Comparison of ENCODE assay signal across 8 mouse cellular contexts in the genomic region with DNA sequence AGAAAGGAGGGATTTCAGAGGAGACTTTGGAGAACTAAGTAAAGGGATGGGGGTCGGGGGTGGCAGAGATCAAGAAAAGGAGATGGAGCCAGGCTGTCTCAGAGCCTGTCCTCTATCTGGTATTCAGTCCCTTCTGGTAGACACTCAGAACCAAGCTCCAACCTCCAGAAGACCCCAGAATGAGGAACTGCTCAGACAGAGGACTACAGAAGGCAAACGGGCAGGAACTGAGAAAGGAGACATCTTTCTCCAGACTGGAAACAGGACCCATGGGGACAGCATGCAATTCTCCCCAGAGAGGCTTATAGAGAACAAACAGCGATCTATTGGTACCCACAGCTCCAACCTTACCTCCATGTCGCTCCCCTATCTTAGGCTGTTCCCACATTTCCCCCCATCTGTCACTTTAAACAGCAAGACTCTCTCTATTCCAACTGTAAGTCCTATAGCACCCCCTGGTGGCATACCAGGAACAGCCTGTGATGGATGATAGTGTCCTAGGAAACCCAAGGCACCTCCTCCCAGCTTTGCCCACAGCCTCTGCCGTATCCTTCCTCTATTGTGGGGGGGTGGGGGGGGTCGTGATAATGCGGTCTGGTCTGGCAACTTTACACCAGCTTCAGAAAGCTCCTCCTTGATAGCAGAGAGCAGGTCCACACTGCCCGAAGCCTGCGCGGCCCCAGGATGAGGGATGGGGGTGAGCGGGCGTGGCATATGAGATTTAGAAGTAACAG. TPM values are rescaled to one million over a fixed set of nuclear protein-coding genes. Genes with fewer than 3 reads are reported as not detected.
DNase-seq lines count a peak whose midpoint lies in the region; ATAC-seq and TF ChIP-seq lines count a peak whose summit lies in the region.

No protein-coding gene starts in this region.

- H3K27me3 ChIP-seq in ES-Bruce4 (ENCODE audit: control insufficient read depth, insufficient read depth, low read length, poor library complexity, severe bottlenecking): no peaks in the 10 kb centered on the region
- H3K27me3 ChIP-seq in forebrain, embryonic 10.5 days (ENCODE audit: poor library complexity, severe bottlenecking): peaks cover 39% of the 10 kb centered on the region
- peaks cover 3% of the 10 kb centered on the region; the same call in 1 of the 2 replicates for H3K27me3 ChIP-seq in heart, embryonic 14.5 days (ENCODE audit: control insufficient read depth, insufficient read depth, low read length)
- peaks cover 20% of the 10 kb centered on the region for H3K27me3 ChIP-seq in liver, embryonic 13.5 days
- H3K27me3 ChIP-seq in neural tube, embryonic 14.5 days (ENCODE audit: control insufficient read depth, insufficient read depth, low read length): no peaks in the 10 kb centered on the region

- H3K9me3 ChIP-seq in ES-Bruce4 (replicated peaks; ENCODE audit: control insufficient read depth, insufficient read depth, low read length, poor library complexity, severe bottlenecking): no peaks in the 10 kb centered on the region
- no peaks in the 10 kb centered on the region for H3K9me3 ChIP-seq in forebrain, embryonic 10.5 days
- no peaks in the 10 kb centered on the region for H3K9me3 ChIP-seq in heart, embryonic 14.5 days (ENCODE audit: control insufficient read depth, low read length)
- H3K9me3 ChIP-seq in liver, embryonic 13.5 days (replicated peaks): no peaks in the 10 kb centered on the region
- H3K9me3 ChIP-seq in neural tube, embryonic 14.5 days (ENCODE audit: control insufficient read depth, low read length): no peaks in the 10 kb centered on the region

- no peak overlapping the region for H3K9ac ChIP-seq in ES-Bruce4 (ENCODE audit: low read depth, poor library complexity, severe bottlenecking)
- H3K9ac ChIP-seq in heart, embryonic 14.5 days (ENCODE audit: low read length): no peak overlapping the region
- no peak overlapping the region for H3K9ac ChIP-seq in liver, embryonic 13.5 days
- no peak overlapping the region for H3K9ac ChIP-seq in neural tube, embryonic 14.5 days (replicated peaks; ENCODE audit: low read depth, low read length)

- WGBS in forebrain, embryonic 10.5 days: 46% methylated on average over 12 of the region's 12 CpGs
- 38% methylated on average over 12 of the region's 12 CpGs for WGBS in heart, embryonic 14.5 days
- 36% methylated on average over 12 of the region's 12 CpGs for WGBS in liver, embryonic 13.5 days (ENCODE audit: insufficient replicate concordance)
- 38% methylated on average over 12 of the region's 12 CpGs for WGBS in neural tube, embryonic 14.5 days

- no peak overlapping the region for H3K27ac ChIP-seq in ES-Bruce4 (ENCODE audit: insufficient read depth, low read length)
- no peak overlapping the region for H3K27ac ChIP-seq in forebrain, embryonic 10.5 days
- H3K27ac ChIP-seq in heart, embryonic 14.5 days (replicated peaks in 1 of 2; ENCODE audit: control insufficient read depth in 1 of 2, insufficient read depth in 1 of 2, low read depth in 2 of 2, low read length in 2 of 2): no peak overlapping the region
- peak overlapping the region; percentile 99; the same call in 1 of the 2 replicates for H3K27ac ChIP-seq in liver, embryonic 13.5 days
- H3K27ac ChIP-seq in neural tube, embryonic 14.5 days (ENCODE audit: low read depth, low read length): no peak overlapping the region

- no peak overlapping the region for H3K4me2 ChIP-seq in heart, embryonic 14.5 days (ENCODE audit: low read length)
- no peak overlapping the region for H3K4me2 ChIP-seq in liver, embryonic 13.5 days
- H3K4me2 ChIP-seq in neural tube, embryonic 14.5 days (ENCODE audit: low read depth, low read length): no peak overlapping the region

- TF ChIP-seq CTCF in ES-Bruce4 (IDR thresholded peaks at IDR 0.05; ENCODE audit: low read depth, low read length): peak; percentile 53

- ATAC-seq in heart, embryonic 14.5 days (ENCODE audit: insufficient number of reproducible peaks, insufficient read depth, low FRiP score, low read depth): peak; percentile 38; the same call in 1 of the 2 replicates
- no peak for ATAC-seq in liver, embryonic 13.5 days (ENCODE audit: low read depth)
- ATAC-seq in neural tube, embryonic 14.5 days (ENCODE audit: low read depth): peak; percentile 80

- no peak for TF ChIP-seq POLR2A in ES-Bruce4 (IDR thresholded peaks at IDR 0.05; ENCODE audit: insufficient read depth, low read length)

- DNase-seq in c-Kit-negative CD71-positive TER-119-positive erythroid progenitor cells, embryonic 14.5 days (ENCODE audit: low read depth, low spot score): peak; percentile 89
- DNase-seq in forebrain, embryonic 10.5 days (ENCODE audit: extremely low spot score, low spot score): peak; percentile 77
- peak; percentile 67 to 85 for DNase-seq in kidney, postnatal 25 days
- peak; percentile 80 for DNase-seq in liver, embryonic 13.5 days
- peak; percentile 74 for DNase-seq in testis, postnatal 14 days (ENCODE audit: low spot score)

- TF ChIP-seq EP300 in ES-Bruce4 (IDR thresholded peaks at IDR 0.05; ENCODE audit: insufficient read depth, low read depth, low read length): no peak

- no peak overlapping the region for H3K4me3 ChIP-seq in ES-Bruce4 (ENCODE audit: low read depth, low read length)
- H3K4me3 ChIP-seq in forebrain, embryonic 10.5 days: no peak overlapping the region
- H3K4me3 ChIP-seq in heart, embryonic 14.5 days (ENCODE audit: control insufficient read depth in 1 of 2, insufficient read depth in 1 of 2, low read depth in 1 of 2, low read length in 2 of 2): no peak overlapping the region
- H3K4me3 ChIP-seq in liver, embryonic 13.5 days (replicated peaks): no peak overlapping the region
- H3K4me3 ChIP-seq in neural tube, embryonic 14.5 days (ENCODE audit: low read depth, low read length): no peak overlapping the region

- no peaks in the 10 kb centered on the region for H3K36me3 ChIP-seq in ES-Bruce4 (ENCODE audit: control insufficient read depth, insufficient read depth, low read length, poor library complexity, severe bottlenecking)
- no peaks in the 10 kb centered on the region for H3K36me3 ChIP-seq in forebrain, embryonic 10.5 days (replicated peaks)
- H3K36me3 ChIP-seq in heart, embryonic 14.5 days (ENCODE audit: control insufficient read depth, insufficient read depth, low read length): no peaks in the 10 kb centered on the region
- H3K36me3 ChIP-seq in liver, embryonic 13.5 days: no peaks in the 10 kb centered on the region
- no peaks in the 10 kb centered on the region for H3K36me3 ChIP-seq in neural tube, embryonic 14.5 days (ENCODE audit: control insufficient read depth, insufficient read depth, low read length)

- no peaks in the 10 kb centered on the region for H3K4me1 ChIP-seq in ES-Bruce4 (ENCODE audit: control insufficient read depth, insufficient read depth, low read length)
- peaks cover 6% of the 10 kb centered on the region for H3K4me1 ChIP-seq in forebrain, embryonic 10.5 days
- H3K4me1 ChIP-seq in heart, embryonic 14.5 days (ENCODE audit: control insufficient read depth in 2 of 2, insufficient read depth in 2 of 2, low read length in 2 of 2): peaks cover 2 to 5% of the 10 kb centered on the region in 2 experiments; a peak in 3 of 4 replicates
- peaks cover 54% of the 10 kb centered on the region for H3K4me1 ChIP-seq in liver, embryonic 13.5 days (replicated peaks)
- 0 out of 2 replicates have a peak, but pooled peaks cover 3% of the 10 kb centered on the region for H3K4me1 ChIP-seq in neural tube, embryonic 14.5 days (ENCODE audit: control insufficient read depth, insufficient read depth, low read length)

RNA-seq across cellular contexts. Expression of a gene that starts 25.7 kb away (rescaled TPM):
- polyA plus RNA-seq in ES-Bruce4 (2011; ENCODE audit: insufficient read depth, insufficient read length, low read depth, missing spikeins): not detected in 2 replicates
- polyA plus RNA-seq in forebrain, embryonic 10.5 days (2016; fragmentation: Nextera tagmentation; extraction: Ambion mirVana): 0.07 TPM in 1 of 2 replicates, not detected in the other
- 0.04 and 0.08 TPM in 2 replicates for polyA plus RNA-seq in heart, embryonic 14.5 days (2014; fragmentation: Nextera tagmentation; extraction: Ambion mirVana)
- polyA plus RNA-seq in liver, embryonic 13.5 days (2015; fragmentation: Nextera tagmentation; extraction: Ambion mirVana): 0.05 TPM in 1 of 2 replicates, not detected in the other
- polyA plus RNA-seq in neural tube, embryonic 14.5 days (2014; fragmentation: Nextera tagmentation; extraction: Ambion mirVana): not detected in 2 replicates
